In the genomic region with DNA sequence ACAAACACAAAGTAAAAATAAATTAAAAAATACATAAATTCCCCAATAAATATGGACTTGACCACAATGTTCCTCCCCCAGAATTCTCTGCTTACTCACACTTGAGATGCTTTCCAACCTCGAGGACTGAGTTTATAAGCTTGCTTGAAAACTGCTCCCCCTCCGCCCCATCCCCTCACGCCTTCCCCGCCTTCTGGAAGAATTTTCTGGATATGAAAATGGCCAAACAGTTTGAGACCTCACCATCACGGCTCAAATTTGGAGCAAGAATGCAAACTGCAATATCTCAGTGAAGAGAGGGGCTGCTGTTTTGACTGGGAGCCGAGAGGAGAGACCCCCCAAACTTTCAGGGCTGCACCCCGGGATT, we compare ENCODE assay signal across 8 mouse cellular contexts. TPM values are rescaled to one million over a fixed set of nuclear protein-coding genes. Genes with fewer than 3 reads are reported as not detected.
DNase-seq lines count a peak whose midpoint lies in the region; ATAC-seq and TF ChIP-seq lines count a peak whose summit lies in the region.

No protein-coding gene starts in this region.

- peak overlapping the region; percentile 82 for H3K4me2 ChIP-seq in limb, embryonic 14.5 days (replicated peaks; ENCODE audit: low read depth, low read length, severe bottlenecking)
- peak overlapping the region; percentile 82 for H3K4me2 ChIP-seq in stomach, embryonic 15.5 days

- WGBS in limb, embryonic 14.5 days, result 1% methylated on average over 7 of the region's 7 CpGs
- WGBS in stomach, embryonic 15.5 days, result 1% methylated on average over 7 of the region's 7 CpGs

- H3K4me1 ChIP-seq in limb, embryonic 14.5 days (ENCODE audit: control insufficient read depth, insufficient read depth, low read length), result peaks cover 12% of the 10 kb centered on the region
- peaks cover 11% of the 10 kb centered on the region; the same call in 1 of the 2 replicates for H3K4me1 ChIP-seq in stomach, embryonic 15.5 days

- peak overlapping the region; percentile 86 for H3K27ac ChIP-seq in limb, embryonic 14.5 days (replicated peaks; ENCODE audit: low read depth, low read length)
- H3K27ac ChIP-seq in stomach, embryonic 15.5 days, result peak overlapping the region; percentile 88

- ATAC-seq in limb, embryonic 14.5 days (ENCODE audit: low FRiP score, low read depth), result no peak
- no peak for ATAC-seq in stomach, embryonic 15.5 days (ENCODE audit: insufficient read depth, low FRiP score, low read depth)

- H3K36me3 ChIP-seq in limb, embryonic 14.5 days (ENCODE audit: control insufficient read depth, insufficient read depth, low read length), result no peaks in the 10 kb centered on the region
- no peaks in the 10 kb centered on the region for H3K36me3 ChIP-seq in stomach, embryonic 15.5 days

- no peak for TF ChIP-seq POLR2A in limb, embryonic 14.5 days (IDR thresholded peaks at IDR 0.05; ENCODE audit: borderline replicate concordance, extremely low read depth, insufficient read depth, insufficient read length)

- no peaks in the 10 kb centered on the region for H3K27me3 ChIP-seq in limb, embryonic 14.5 days (ENCODE audit: control insufficient read depth, insufficient read depth, low read length)
- no peaks in the 10 kb centered on the region for H3K27me3 ChIP-seq in stomach, embryonic 15.5 days (replicated peaks)

- peak; percentile 17 for DNase-seq in embryo, embryonic 10 days (ENCODE audit: low spot score)
- DNase-seq in embryo, embryonic 9.5 days (ENCODE audit: extremely low spot score), result no peak
- DNase-seq in thymus, postnatal 0 days (ENCODE audit: low spot score), result peak; percentile 20
- DNase-seq in thymus, postnatal 36 days, result no peak
- DNase-seq in limb, embryonic 14.5 days (ENCODE audit: low spot score), result peak; percentile 45
- DNase-seq in urinary bladder, postnatal 25 days (ENCODE audit: low spot score), result no peak
- DNase-seq in layer of hippocampus, postnatal 14 days (ENCODE audit: low spot score in 2 of 2), result no peak

- no peaks in the 10 kb centered on the region for H3K9me3 ChIP-seq in limb, embryonic 14.5 days (ENCODE audit: control insufficient read depth, low read length)
- no peaks in the 10 kb centered on the region for H3K9me3 ChIP-seq in stomach, embryonic 15.5 days

- peak overlapping the region; percentile 61 for H3K9ac ChIP-seq in limb, embryonic 14.5 days (ENCODE audit: low read depth, low read length, severe bottlenecking)
- peak overlapping the region; percentile 45 for H3K9ac ChIP-seq in stomach, embryonic 15.5 days

- peak overlapping the region; percentile 58 for H3K4me3 ChIP-seq in limb, embryonic 14.5 days (replicated peaks; ENCODE audit: low read length)
- H3K4me3 ChIP-seq in stomach, embryonic 15.5 days (replicated peaks), result peak overlapping the region; percentile 60

RNA-seq across cellular contexts. Expression of a gene that starts 14.5 kb away (rescaled TPM):
- 532 and 603 TPM in 2 replicates for polyA plus RNA-seq in thymus, postnatal 0 days (2015; fragmentation: Nextera tagmentation; extraction: Ambion mirVana)
- polyA plus RNA-seq in limb, embryonic 14.5 days (2012; rRNA removed), result 643 and 660 TPM in 2 replicates
- 949 and 1,033 TPM in 2 replicates for polyA plus RNA-seq in limb, embryonic 14.5 days (2014; fragmentation: Nextera tagmentation; extraction: Ambion mirVana)
- polyA plus RNA-seq in stomach, embryonic 15.5 days (2015; fragmentation: Nextera tagmentation; extraction: Ambion mirVana), result 893 and 1,069 TPM in 2 replicates
- 100 to 1,000 TPM; 755 to 828 TPM for total RNA-seq in layer of hippocampus, postnatal 14 days (2021)

RNA-seq across cellular contexts. Expression of a gene that starts 15.4 kb away (rescaled TPM):
- polyA plus RNA-seq in thymus, postnatal 0 days (2015; fragmentation: Nextera tagmentation; extraction: Ambion mirVana), result 0.44 and 0.74 TPM in 2 replicates
- 0.08 and 0.26 TPM in 2 replicates for polyA plus RNA-seq in limb, embryonic 14.5 days (2012; rRNA removed)
- polyA plus RNA-seq in limb, embryonic 14.5 days (2014; fragmentation: Nextera tagmentation; extraction: Ambion mirVana), result 0.17 and 0.45 TPM in 2 replicates
- polyA plus RNA-seq in stomach, embryonic 15.5 days (2015; fragmentation: Nextera tagmentation; extraction: Ambion mirVana), result 0.21 and 0.67 TPM in 2 replicates
- under 1 TPM; 0.28 to 0.52 TPM for total RNA-seq in layer of hippocampus, postnatal 14 days (2021)

RNA-seq across cellular contexts. Expression of a gene that starts 29.4 kb away (rescaled TPM):
- 8.1 and 8.2 TPM in 2 replicates for polyA plus RNA-seq in thymus, postnatal 0 days (2015; fragmentation: Nextera tagmentation; extraction: Ambion mirVana)
- 21.9 and 25.5 TPM in 2 replicates for polyA plus RNA-seq in limb, embryonic 14.5 days (2012; rRNA removed)
- 5.4 and 8.9 TPM in 2 replicates for polyA plus RNA-seq in limb, embryonic 14.5 days (2014; fragmentation: Nextera tagmentation; extraction: Ambion mirVana)
- 10.8 and 11.5 TPM in 2 replicates for polyA plus RNA-seq in stomach, embryonic 15.5 days (2015; fragmentation: Nextera tagmentation; extraction: Ambion mirVana)
- total RNA-seq in layer of hippocampus, postnatal 14 days (2021), result 10 to 100 TPM; 12.4 to 13.8 TPM

RNA-seq across cellular contexts. Expression of a gene that starts 36.8 kb away (rescaled TPM):
- polyA plus RNA-seq in thymus, postnatal 0 days (2015; fragmentation: Nextera tagmentation; extraction: Ambion mirVana), result 37.3 and 42.5 TPM in 2 replicates
- 15.0 and 19.7 TPM in 2 replicates for polyA plus RNA-seq in limb, embryonic 14.5 days (2012; rRNA removed)
- 30.0 and 34.5 TPM in 2 replicates for polyA plus RNA-seq in limb, embryonic 14.5 days (2014; fragmentation: Nextera tagmentation; extraction: Ambion mirVana)
- 45.5 and 46.6 TPM in 2 replicates for polyA plus RNA-seq in stomach, embryonic 15.5 days (2015; fragmentation: Nextera tagmentation; extraction: Ambion mirVana)
- total RNA-seq in layer of hippocampus, postnatal 14 days (2021), result 10 to 100 TPM; 89.0 to 90.0 TPM

Comparison
In these comparisons a context has a peak if more than half of its experiments do, and no peak if none do; other contexts are left out.
1. DNase-seq: peak in embryo, embryonic 10 days (single experiment), thymus, postnatal 0 days (single experiment) and limb, embryonic 14.5 days (single experiment); none in embryo, embryonic 9.5 days (single experiment), thymus, postnatal 36 days (0 of 2), urinary bladder, postnatal 25 days (single experiment) and layer of hippocampus, postnatal 14 days (0 of 2).